Mouse (Mus musculus): ENCODE measurements at regions not wholly inside any gene's neighbourhood (a gene's known extent, or its start where the extent isn't known, plus 50 kb on each side); places are given as distances from the start of the nearest gene placed in this dataset.

GRCm38 (mm10) chr10:98837289-98838181 is 76.7 kb upstream of the Atp2b1 start:
- no peak for DNase-seq (ENCODE audit: low read depth, low spot score)

GRCm38 (mm10) chr10:98838926-98839679 is 75.1 kb upstream of the Atp2b1 start:
- no peak for DNase-seq (ENCODE audit: low read depth, low spot score)

DNA sequence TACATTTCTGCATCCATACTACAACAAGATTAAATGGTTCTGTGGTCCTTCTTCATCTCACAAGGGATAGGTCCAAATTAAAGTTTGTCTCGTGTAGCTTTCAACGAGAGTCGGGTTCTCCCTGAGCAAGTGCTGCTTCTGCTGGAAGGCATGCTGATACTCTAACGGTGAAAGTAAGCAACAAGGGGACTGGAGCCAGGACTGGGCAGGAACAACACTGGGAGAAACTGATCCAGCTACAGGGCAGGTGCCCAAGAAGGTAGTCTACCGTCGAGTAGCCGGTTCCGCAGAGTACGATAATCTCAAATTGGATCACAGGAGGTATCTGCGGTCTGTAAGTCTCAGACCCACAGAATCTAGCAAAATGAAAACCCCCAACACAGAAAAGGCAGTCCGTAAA is 74.2 kb upstream of the Atp2b1 start:
- DNase-seq (ENCODE audit: low read depth, low spot score), result no peak

- no peak for DNase-seq (ENCODE audit: low read depth, low spot score)
These were observed 73.8 kb upstream of the Atp2b1 start for GRCm38 (mm10) chr10:98840411-98840810.

GRCm38 (mm10) chr10:98840957-98841831 is 73.0 kb upstream of the Atp2b1 start:
- no peak for DNase-seq (ENCODE audit: low read depth, low spot score)

DNA sequence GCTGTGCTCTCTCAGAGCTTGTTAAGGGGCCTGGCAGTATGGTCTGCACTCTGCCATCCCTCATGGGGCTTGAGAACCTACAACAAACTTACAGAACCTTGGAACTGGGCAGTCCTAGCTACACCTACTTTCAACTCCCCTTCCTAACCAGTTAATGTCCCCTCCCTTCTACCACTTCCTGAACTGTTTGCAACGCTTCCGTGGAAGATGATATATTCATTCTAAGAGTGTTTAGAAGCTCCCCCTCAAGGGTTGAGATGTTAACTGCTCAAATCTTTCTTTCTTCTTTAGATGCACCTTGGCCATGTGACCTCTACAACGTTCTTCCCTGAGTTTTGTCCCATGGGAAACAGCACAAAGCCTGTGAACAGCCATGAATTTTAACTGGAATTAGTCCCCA is 72.3 kb upstream of the Atp2b1 start:
- DNase-seq (ENCODE audit: low read depth, low spot score), result no peak

GRCm38 (mm10) chr10:98842721-98843120 is 71.5 kb upstream of the Atp2b1 start:
- DNase-seq (ENCODE audit: low read depth, low spot score), result no peak

- no peak for DNase-seq (ENCODE audit: low read depth, low spot score)
These were observed 64.4 kb upstream of the Atp2b1 start for GRCm38 (mm10) chr10:98849851-98850250.

DNA sequence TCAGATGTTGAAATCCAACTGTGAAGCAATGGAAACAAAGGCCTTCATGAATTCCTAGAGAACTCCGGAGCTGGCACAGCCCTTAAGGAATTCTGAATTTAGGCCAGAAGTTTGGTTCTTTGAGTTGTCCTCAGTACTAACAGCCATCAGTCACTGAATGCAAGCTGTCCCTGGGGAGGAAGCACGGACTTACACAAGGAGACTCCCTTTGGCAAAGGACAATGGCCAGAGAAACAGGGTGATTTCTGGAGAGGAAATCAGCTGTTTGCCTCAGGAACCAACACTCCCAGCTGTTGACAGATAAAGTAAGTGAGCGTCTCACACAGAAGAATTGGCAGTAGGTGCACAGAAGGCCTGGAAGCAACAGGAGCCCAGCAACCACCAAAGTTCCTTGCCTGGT is 56.8 kb upstream of the Atp2b1 start:
- no peak for DNase-seq (ENCODE audit: low read depth, low spot score)

DNA sequence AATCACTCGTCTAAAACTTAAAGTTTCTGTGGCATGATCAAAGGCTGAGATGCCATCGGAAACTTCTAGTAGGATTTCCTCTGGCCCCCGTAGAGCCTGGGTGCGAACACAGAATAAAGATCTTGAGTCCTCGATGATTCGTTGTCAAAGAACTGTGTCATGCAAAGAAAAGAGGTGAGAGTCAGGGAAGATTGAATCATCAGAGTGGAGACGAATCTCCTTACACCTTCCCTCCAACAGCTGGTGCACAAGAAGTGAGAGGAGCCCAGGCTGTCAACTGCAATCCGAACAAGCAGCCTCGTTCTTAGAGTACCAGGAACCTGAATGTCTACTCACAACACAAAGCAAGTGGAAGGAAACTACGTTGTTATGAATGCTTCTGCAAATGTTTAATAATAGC is 52.7 kb upstream of the Atp2b1 start:
- DNase-seq (ENCODE audit: low read depth, low spot score), result no peak

GRCm38 (mm10) chr10:98862712-98863111 is 51.5 kb upstream of the Atp2b1 start:
- DNase-seq (ENCODE audit: low read depth, low spot score), result no peak

DNA sequence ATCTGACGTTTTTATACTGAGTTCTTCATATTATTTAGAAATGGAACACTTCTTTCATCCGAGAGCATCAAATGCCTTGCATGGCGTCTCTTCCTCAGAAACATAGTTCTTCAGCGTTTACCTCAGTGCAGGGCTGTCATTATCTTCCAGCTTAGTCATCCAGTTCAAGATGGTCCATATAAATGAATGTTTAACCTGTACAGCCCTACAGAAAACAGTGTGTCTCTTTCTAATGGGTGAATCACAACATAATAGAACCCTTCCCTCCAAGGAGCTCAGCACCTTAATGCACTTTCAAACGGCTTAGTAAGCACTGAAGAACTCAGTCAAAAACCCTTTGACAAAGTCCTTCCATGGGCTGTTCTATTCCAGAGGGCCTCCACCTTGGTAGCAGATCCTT is 49.8 kb upstream of the Atp2b1 start:
- DNase-seq (ENCODE audit: low read depth, low spot score), result no peak
